Mouse (Mus musculus) thymus, postnatal 4 days (tissue): Measurements from ENCODE around the gene Rplp2.
"Not testable (repeated sequence)": the region's sequence is repeated elsewhere in the genome, so short reads cannot be mapped to it uniquely, and the experiment has no call there.

Experiments
- DNase-seq: peaks from one replicate; pipeline ENCODE4 v3.0.0; 2021

Gene Rplp2

DNA sequence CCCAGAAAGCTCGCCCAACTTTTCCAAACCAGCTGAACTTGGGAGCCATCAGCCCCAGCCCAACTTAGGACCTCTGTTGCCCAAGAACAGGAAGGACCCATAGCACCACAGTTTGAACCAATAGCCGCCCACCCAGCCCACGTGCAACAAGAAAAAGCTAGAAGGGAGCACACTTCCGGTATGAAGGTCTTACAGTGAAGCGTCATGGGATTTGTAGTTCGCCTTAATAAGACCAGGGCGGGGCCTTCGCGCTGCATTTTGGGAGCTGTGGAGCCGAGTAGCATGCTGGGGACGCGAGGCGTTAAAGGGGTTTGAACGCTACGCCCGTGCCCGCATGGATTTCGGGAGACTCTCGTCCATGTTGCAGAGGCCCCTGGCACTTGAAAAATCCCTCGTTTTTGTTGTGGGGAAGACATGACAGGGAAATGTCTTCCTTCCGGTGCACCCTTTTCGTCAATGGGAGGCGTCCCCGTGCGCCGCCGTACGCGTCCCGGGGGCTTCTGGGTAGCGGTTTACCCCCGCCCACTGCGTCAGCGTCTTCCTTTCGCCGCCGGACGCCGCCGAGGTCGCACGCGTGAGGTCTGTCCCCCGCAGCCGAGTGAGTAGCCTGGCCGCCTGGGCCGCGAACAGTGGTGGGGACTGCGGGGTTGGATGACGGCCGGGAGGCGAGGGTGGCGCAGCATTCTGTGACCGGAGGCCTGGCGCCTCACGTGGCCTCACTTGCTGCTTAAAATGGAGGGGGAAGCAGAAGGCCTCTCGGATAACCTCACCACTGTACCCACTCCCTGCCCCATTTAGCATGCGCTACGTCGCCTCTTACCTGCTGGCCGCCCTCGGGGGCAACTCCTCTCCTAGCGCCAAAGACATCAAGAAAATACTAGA is at the start of gene Rplp2:
Gene Rplp2, plus strand, starts transcription at position 261 of the 882 bp plus-strand sequence.
- peak; percentile 92 for DNase-seq

DNA sequence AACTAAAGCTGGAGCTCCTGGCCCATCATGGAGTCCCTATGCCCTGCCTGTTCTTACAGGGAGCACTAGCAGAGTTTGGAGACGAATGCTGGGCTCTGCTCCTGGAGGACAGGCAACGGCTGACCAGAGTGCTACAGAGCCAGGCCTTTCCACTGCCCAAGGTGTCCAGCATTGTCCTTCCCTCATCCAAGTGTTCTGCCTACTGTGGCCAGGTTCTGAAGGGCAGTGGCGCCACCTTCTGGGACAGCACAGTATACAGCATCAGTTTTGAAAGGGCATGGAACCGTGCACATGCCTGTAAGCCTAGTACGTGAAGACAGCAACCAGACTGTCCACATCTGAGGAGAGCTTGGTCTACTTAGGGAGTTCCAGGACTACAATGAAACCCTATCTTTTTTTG is 43.9 kb upstream of the Rplp2 start:
- peak; percentile 79 for DNase-seq

DNA sequence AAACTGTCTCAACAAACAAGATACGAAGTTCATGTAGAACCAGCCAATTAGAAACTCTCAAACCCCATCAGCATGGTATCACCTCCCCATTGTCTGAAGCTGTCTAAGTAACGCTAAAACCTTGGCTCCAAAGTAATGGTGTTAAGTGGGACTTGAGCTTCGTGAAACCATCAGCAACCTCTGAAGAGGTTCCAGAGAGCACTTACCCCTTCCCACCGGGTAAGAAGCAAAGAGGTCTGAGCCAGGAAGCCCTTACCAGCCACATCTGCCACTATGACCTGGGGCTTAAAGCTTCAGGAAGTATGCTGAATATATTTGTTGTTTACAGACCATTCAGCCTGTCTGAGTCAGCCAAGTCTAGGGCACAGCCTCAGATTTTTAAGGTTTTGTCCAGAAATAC is 41.7 kb upstream of the Rplp2 start:
- DNase-seq = no peak

DNA sequence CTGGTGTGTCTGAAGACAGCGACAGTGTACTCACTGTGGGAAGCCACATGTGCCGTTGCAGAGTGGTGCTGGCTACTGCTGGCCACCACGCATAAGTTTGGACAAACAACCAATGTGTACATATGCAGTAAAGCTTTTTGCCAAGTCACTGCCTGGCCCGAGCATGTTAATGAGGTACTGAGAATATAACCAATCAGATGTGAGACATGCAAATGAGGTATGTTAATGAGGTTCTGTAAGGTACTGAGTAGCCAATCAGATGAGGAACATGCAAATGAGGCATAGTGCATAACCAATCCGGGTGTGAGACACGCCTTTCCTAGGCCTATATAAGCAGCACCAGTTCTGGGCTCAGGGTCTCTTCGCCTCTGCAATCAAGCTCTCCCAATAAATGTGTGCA is 39.5 kb upstream of the Rplp2 start:
- DNase-seq = not testable (repeated sequence)

DNA sequence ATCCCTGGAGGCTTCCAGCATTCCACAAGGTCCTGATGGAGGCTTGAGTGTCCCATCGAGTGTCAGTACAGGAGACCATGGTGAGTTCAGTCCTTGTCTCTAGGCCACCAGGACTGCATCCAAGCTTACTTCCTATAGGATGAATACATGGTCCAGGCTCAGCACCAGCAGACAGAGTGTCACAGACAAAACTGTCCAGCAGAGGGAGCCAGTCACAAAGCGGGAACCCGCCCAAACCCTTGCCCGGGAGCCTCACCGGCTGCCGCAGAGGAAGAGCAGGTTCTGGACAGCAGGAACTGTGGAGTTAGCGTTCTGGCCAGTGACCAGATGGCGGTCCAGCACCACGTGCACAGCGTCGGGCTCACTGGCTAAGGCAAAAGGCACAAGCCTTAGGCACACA is 38.3 kb upstream of the Rplp2 start:
- DNase-seq = peak; percentile 90

DNA sequence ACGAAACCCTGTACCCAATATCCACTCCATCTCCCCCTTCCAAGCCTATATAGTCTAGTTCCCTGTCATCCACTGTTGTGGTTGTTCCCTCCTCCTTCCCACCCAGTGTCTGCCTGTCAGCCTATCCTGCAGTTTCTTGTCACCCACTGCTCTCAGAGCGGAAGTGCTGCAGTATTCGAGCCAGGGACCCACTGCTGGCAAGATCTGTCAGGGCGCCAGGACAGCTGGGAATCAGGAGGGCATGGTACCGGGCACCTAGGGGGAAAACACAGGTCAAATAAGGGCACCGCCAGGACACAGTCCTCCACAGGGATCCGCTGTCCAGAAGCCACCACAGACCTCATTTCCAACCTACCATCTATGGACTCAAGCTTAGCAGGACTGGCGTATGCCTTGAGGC is 36.5 kb upstream of the Rplp2 start:
- DNase-seq = no peak

DNA sequence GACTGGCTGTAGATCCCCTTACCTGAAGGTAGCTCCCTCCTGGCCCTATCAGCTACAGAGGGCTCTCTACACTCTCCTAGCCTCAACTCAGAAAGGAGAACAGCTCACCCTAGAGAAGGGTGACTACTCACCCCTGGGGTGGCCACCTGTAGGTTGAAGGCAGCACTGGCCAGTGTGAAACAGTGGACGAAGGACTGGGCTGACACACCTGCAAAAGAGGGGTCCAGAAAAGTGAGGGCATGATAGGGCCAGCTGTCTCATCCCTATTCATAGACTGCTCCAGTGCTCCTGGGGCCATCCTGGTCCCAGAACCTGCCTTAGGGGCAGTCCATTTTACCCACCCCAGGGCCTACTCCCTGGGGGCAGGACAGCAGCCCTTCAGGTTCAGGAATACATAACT is 35.5 kb upstream of the Rplp2 start:
- DNase-seq = no peak

DNA sequence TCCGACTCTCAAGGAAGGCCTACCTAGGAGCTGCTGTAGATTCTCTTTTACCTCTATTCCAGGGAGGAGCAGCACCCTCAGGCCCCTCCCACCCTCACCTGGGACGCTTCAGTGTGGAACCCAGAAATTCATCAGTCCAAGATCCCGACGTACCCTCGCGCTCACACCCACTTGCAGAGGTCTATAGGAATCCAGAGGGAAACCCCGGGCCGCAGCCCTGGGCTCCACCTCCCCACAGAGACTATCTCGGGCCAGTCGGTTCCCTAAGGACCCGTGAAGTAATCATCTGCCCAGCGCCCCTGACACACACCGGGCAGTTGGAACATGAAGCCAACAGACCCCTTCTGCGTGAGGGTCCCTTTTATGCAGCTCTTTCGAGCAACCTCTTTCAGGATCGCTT is 33.8 kb upstream of the Rplp2 start:
- DNase-seq = peak; percentile 42

DNA sequence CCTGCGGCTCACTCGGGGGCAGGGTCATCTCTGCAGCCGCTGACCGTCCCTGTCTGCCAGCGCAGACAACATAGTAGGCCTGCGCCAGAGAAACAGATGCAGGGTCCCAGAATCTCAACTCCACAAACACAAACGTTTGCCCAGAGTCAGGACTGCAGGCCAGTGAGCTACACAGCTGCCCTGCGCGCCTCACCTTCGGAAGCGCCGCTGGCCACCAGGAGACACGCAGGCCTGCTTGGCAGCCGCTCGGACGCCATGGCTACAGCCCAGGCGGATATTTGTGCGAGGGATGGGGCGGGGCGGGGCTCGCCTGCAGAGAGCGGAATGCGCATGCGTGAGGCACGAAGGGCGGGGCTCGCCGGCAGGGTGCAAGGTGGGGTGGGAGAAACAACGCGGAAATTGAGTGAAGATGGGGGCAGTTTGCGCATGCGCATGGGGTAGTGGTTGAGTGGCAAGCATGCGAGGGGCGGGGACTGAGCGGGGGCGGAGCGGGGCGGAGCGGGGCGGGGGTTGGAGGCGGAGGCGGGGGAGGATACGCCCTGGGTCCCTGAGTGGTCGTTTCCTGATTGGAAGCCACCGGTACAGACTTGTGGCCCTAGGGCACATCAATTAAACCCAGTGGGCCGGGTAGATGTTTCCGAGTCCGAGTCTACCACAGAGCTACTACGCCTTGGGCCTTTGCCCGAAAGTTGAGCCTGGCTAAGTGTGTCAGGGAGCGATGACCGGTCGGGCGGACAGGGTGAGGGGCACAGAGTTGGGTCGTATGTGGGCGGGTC is 33.2 kb upstream of the Rplp2 start, which contains the start of gene Gatd1:
Gene Gatd1, minus strand, starts transcription at position 328 of the 776 bp plus-strand sequence.
- peak; percentile 100 for DNase-seq

DNA sequence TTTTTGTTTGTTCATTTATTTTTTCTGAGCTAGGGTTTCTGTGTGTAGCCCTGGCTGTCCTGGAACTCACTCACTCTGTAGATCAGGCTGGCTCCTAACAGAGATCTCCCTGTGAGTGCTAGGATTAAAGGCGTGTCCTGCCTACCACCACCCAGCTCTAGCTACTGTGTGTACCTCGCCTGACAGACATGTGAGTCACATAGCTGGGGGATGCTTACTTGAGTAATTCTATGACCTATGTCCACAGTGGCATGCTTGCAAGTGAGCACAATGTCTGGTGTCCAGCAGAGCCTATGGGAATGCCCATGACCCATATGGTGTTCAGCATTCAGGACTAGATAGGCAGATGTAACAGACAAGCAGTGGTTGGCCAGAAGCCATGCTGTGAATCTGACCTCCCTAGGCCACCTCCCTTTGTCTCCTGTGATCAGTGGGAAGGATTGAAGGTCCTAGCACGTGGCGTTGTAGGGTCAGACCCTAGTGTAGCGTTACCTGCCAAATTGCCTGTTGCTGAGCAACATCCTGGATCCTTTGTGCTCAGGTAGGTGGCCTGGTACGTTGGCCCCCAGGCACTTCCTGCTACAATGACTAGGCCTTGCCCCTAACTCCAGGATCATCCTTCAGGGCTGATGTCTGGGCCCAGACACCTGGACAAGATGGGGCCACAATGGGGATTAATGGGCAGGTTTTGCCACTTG is 30.9 kb upstream of the Rplp2 start:
- DNase-seq = no peak

DNA sequence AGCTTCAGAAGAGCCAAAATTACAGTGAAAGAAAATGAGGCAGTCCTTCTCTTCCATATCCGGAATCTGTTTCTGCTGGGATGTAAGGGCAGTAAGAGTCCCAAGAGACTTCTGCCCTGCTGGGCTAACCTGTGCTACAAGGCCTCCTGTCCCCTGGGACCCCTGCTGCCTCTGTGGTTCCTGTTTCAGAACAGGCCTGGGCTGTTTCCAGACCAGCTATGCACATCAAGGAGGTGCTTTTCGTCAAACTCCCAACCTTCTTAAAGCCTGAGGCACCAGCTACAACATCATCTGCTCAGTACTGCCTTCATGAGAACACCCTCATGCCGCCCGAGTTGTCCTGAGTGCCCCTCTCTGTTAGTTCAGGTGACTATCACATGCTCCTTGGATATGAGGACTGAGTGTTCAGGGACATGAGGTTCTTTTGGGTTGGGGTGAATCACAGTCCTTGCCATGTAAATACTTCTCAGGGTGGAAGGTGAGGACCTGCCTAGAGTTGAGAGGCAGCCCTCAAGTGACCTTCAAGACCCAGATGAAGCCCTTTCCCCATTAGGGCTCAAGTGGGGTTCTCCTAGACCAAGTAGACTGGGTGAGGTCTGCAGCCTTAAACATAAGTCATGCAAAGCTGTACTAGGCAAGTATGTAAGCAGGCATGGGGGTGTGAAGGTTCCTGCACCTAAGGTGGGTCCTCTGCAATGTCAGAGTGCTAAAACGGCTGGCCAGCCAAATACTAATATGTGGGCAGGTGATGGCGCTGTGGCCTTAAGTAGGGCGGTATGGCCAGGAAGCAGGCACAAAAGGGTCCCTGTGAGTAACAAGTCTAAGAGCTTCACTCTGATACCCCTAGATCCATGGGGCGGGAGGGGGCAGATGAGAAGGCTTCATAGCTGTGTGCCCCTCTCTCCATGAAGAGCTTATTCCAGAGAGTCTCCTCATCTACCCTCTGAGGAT is 29.2 kb upstream of the Rplp2 start:
- DNase-seq = no peak

DNA sequence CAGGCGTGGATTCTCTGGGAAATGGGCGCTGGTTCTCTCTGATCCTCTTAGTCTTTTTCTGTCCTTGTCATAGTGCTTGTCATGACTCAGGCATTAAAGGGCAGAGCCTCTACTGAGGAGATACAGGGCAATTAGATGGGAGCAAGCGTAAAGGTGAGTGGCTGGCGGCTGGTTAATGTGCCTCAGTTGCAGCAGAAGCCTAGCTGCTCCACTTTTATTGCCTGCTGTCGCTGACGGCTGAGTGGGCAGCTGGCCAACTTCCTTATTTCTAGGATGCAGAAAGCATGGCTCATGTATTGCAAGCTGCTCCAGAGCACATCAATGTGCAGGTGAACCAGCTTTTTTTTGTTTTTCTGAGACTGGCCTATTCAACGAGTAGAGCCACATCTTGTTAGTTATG is 28.2 kb upstream of the Rplp2 start:
- no peak for DNase-seq

DNA sequence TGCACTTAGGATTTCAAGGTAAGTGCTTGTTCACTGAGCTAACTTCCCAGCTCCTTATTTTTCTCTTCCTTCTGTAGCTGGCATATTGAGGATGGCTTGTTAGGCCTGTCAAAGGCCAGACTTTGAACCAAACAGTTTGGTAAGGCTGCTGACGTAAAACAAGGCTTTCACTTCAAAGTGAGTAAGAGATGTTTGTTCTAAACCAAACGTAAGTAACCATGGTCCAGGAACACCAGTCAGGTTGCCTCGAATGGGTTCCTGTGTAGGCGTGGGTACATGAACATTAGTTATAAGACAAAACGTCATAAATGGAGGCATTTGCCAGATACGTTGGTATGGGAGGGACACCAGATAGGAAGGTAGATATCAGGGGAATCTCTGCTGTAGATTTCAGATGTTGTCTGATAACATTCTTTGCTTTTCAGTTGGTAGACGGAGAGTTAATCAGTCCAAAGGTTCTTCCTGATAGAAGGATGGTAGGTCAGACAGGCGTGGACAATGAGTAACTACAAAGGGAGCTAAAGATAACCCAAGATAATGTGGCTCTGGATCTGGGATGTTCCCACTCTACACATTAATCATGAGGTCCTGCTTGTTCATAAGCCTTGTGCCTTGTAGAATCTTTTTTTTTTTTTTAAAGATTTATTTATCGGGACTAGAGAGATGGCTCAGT is 27.0 kb upstream of the Rplp2 start:
- DNase-seq = no peak

DNA sequence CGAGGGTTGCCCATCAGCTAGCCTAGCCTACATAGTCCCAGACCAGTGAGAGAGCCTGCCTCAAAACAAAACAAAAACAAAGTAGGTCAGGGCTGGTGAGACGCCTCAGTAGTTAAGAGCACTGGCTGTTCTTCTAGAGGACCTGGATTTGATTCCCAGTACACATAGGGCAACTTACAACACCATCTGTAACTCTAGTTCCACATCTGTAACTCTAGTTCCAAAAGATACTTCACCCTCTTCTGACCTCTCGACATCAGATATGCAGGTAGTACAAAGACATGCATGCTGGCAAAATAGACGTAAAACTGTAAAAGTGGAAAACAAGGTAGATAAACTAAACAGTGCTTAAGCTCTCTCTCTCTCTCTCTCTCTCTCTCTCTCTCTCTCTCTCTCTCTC is 23.4 kb upstream of the Rplp2 start:
- DNase-seq = no peak

DNA sequence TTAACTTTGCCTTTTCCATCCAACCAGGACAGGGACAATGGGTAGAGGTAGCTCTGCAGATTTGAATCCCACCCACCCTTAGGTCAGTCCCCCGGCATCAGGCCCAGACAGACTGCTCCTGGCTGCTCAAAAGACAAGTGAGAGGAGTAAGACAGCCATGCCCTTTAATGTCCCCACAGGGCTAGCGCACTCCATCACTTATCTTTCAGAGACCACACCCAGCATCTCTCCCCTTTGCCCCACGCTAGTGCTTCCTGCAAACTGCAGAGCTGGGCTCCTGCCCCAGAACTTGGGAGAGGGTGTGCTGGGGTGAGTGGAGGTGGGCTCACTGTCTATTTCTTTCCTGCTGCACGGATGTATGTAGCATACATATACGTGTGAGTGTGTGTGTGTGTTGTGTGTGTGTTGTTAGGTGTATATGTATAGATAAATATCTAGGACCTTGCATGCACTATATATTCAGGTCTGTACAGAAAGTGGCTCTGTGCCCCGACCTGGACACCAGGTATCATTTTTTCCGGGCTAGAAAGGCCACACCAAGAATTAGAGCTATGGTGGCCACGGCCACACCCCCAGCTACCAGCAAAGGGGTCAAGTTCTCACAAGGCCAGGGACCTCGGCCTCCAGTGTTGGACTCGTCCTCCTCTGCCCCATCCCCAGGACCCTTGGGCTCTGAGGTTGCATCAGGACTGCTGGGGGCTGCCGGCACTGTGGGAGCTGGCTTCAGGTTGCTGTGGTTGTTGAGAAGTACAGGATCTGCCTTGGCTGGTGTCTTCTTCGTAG is 20.0 kb upstream of the Rplp2 start:
- no peak for DNase-seq

DNA sequence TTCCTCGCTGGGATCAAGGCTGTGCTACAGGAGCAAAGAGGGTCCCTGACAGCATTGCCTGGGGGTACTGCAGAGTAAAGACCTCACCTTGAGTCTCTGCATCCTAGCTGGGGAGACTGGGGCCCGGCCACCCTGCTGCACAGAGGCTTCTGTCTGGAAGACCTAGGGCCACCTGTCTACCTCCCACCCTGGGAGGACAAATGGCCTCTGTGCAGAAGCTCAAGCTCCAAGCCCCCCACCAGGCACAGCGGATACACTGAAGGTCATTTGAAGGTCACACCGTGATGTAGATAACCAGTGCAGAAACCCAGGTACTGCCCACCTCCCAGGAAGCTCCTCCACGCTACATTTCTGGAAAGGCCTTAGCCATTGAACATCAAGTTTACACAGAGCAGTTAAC is 18.5 kb upstream of the Rplp2 start:
- no peak for DNase-seq

DNA sequence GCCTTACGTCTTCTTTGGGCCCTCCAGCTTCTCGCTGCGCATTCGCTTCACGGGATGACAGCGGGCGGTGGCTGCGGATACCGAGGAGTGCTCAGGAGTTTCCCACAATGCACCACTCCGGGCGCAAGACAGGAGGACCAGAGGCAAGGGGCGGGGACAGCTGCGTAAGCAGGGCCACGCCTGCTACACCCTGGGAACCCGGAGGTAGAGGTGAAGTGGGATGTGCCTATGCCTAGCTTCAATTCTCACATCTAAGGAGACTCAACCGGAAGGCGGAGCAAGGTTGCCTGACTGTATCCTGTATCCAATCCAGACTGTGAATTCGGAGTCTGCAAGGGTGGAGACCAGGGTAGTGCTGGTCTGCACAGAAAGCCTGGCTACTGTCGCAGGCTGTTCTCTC is 17.9 kb upstream of the Rplp2 start, which contains the start of gene Cend1:
Gene Cend1, minus strand, starts transcription at position 182 of the 400 bp plus-strand sequence.
- DNase-seq = peak; percentile 58

DNA sequence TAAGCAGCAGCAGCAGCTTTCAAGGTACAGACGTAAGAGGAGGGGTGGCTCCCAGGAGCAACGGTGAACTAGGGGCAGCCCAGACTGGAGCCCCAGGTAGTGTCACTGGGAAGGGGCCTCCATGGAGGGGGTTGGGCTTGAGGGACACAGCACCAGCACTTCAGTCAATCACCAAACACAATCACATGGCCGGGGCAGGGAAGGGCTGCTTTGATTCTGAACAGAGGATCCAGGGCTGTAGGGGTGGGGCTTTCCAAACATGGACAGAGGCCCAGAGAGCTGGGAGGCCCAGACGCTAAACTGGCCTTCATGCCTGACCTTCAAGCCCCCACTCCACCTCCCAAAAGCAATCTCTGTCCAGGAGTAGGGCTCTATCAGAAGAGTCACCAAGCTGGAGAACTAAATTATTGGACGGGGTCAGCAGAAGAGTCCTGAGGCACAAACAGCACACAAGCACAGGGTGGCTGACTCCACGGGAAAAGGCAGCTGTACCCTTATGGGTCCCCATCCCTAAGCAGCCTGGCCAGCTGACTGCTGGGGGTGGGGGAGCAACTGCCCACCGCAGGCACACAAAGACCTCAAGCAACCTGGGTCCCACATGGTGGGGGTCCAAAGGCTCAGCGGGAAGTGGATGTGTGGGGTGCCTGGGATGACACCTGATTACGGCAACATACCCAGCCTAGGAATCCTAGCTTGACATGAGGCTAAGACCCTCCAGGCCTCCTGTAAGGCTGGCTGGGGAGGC is 17.2 kb upstream of the Rplp2 start:
- peak; percentile 9 for DNase-seq

DNA sequence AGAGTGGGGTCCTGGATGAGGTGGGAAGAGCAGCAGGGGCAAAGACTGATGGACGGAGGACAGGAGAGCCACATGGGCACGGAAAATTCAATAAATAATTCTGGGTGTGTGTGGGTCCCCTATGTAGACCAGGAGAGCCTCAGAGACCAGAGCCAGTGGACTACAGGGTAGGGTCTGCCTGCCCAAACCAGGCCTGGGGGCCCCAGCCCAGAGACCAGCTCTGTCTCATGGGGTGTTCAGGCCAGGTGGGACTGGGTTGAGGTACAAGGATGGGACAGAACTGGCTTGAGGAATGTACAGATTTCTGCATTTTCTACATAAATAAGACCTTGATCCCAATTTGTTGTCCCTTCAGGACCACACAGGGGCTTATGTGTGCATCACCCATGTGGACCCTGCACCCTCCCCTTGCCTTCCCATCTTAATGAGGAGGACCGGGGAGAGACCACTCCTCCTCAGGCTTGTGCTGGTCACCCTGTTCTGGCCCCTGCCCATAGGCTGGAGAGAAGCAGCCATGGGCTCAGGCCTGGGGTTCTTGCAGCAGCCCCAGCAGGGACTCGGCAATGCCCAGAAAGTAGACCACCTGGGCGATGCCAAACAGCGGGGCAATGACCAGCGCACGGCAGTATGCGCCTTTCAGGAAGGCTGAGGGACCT is 16.5 kb upstream of the Rplp2 start:
- DNase-seq = peak; percentile 6
